Mouse (Mus musculus): ENCODE measurements around the gene Arl5c. TPM values are rescaled to one million over a fixed set of nuclear protein-coding genes. Genes with fewer than 3 reads are reported as not detected.

Gene Arl5c
- 3.8 and 6.9 TPM in 2 replicates for polyA plus RNA-seq (2015; fragmentation: Nextera tagmentation; extraction: Ambion mirVana)

- WGBS = 1% methylated on average over 26 of the region's 26 CpGs
- Histone ChIP-seq H3K27ac (0 out of 2 replicates have a peak within 1 kb of the TSS, but pooled peaks have one; percentile 13), H3K4me1 (replicated peaks) (peaks cover 19% of the 10 kb centered on the region)
Observed at GRCm38 (mm10) chr11:97995564-97996288, at the start of gene Arl5c. Arl5c (minus strand) TSS chr11:97996181.

GRCm38 (mm10) chr11:98045596-98045995 lies 49.6 kb upstream of the Arl5c start:
- H3K9me3 ChIP-seq (replicated peaks) = no peaks in the 10 kb centered on the region
- no peak overlapping the region for H3K27ac ChIP-seq
- peaks cover 21% of the 10 kb centered on the region; the same call in 1 of the 2 replicates for H3K27me3 ChIP-seq
- 74% methylated on average over 4 of the region's 4 CpGs for WGBS
- ATAC-seq (replicated peaks; ENCODE audit: insufficient number of reproducible peaks, insufficient read depth, low FRiP score, low read depth) = no peak
- no peak overlapping the region for H3K9ac ChIP-seq
- no peak overlapping the region for H3K4me3 ChIP-seq
- no peaks in the 10 kb centered on the region for H3K36me3 ChIP-seq
- peaks cover 10% of the 10 kb centered on the region; the same call in 1 of the 2 replicates for H3K4me1 ChIP-seq (replicated peaks)
- no peak overlapping the region for H3K4me2 ChIP-seq

More at GRCm38 (mm10) chr11:97995564-97996288, at the start of gene Arl5c:
- H3K4me2 ChIP-seq = peak within 1 kb of the TSS; percentile 97
- peak within 1 kb of the TSS; percentile 59 for H3K4me3 ChIP-seq
- peak; percentile 32; the same call in 1 of the 2 replicates for ATAC-seq (replicated peaks; ENCODE audit: insufficient number of reproducible peaks, insufficient read depth, low FRiP score, low read depth)
- peak within 1 kb of the TSS; percentile 59 for H3K9ac ChIP-seq
- H3K9me3 ChIP-seq (replicated peaks) = no peaks in the 10 kb centered on the region
- H3K36me3 ChIP-seq = no peaks in the 10 kb centered on the region
- H3K27me3 ChIP-seq = peaks cover 31% of the 10 kb centered on the region

GRCm38 (mm10) chr11:98044074-98044473 lies 48.1 kb upstream of the Arl5c start:
- Histone ChIP-seq H3K27ac (no peak overlapping the region), H3K4me2 (no peak overlapping the region), H3K36me3 (no peaks in the 10 kb centered on the region), H3K4me3 (no peak overlapping the region), H3K27me3 (peaks cover 11% of the 10 kb centered on the region; the same call in 1 of the 2 replicates), H3K9ac (no peak overlapping the region), H3K4me1 (replicated peaks) (peaks cover 5% of the 10 kb centered on the region; the same call in 1 of the 2 replicates), H3K9me3 (replicated peaks) (no peaks in the 10 kb centered on the region)
- no peak for ATAC-seq (replicated peaks; ENCODE audit: insufficient number of reproducible peaks, insufficient read depth, low FRiP score, low read depth)
- WGBS = 53% methylated on average over 5 of the region's 5 CpGs

- no peak for ATAC-seq (replicated peaks; ENCODE audit: insufficient number of reproducible peaks, insufficient read depth, low FRiP score, low read depth)
- Histone ChIP-seq H3K4me2 (no peak overlapping the region), H3K36me3 (no peaks in the 10 kb centered on the region), H3K4me1 (replicated peaks) (peaks cover 2% of the 10 kb centered on the region; the same call in 1 of the 2 replicates), H3K9ac (no peak overlapping the region), H3K4me3 (no peak overlapping the region), H3K27me3 (peaks cover 9% of the 10 kb centered on the region; the same call in 1 of the 2 replicates), H3K9me3 (replicated peaks) (no peaks in the 10 kb centered on the region), H3K27ac (no peak overlapping the region)
- WGBS = 54% methylated on average over 6 of the region's 6 CpGs
Observed at GRCm38 (mm10) chr11:98042741-98043140, 46.8 kb upstream of the Arl5c start.

- Histone ChIP-seq H3K9me3 (replicated peaks) (no peaks in the 10 kb centered on the region), H3K9ac (no peak overlapping the region), H3K27ac (no peak overlapping the region), H3K4me1 (replicated peaks) (peaks cover 7% of the 10 kb centered on the region), H3K4me2 (no peak overlapping the region), H3K36me3 (no peaks in the 10 kb centered on the region), H3K27me3 (peaks cover 14% of the 10 kb centered on the region), H3K4me3 (no peak overlapping the region)
- no peak for ATAC-seq (replicated peaks; ENCODE audit: insufficient number of reproducible peaks, insufficient read depth, low FRiP score, low read depth)
- WGBS = 76% methylated on average over 8 of the region's 8 CpGs
Observed at GRCm38 (mm10) chr11:98040975-98041374, 45.0 kb upstream of the Arl5c start.

- H3K27me3 ChIP-seq = peaks cover 17% of the 10 kb centered on the region
- no peak for ATAC-seq (replicated peaks; ENCODE audit: insufficient number of reproducible peaks, insufficient read depth, low FRiP score, low read depth)
- H3K9me3 ChIP-seq (replicated peaks) = no peaks in the 10 kb centered on the region
- H3K36me3 ChIP-seq = no peaks in the 10 kb centered on the region
- WGBS = 60% methylated on average over 14 of the region's 14 CpGs
- H3K27ac ChIP-seq = no peak overlapping the region
- H3K4me3 ChIP-seq = no peak overlapping the region
- H3K4me2 ChIP-seq = no peak overlapping the region
- no peak overlapping the region for H3K9ac ChIP-seq
- H3K4me1 ChIP-seq (replicated peaks) = peaks cover 10% of the 10 kb centered on the region
Observed at GRCm38 (mm10) chr11:98037871-98038270, 41.9 kb upstream of the Arl5c start.

- WGBS = 0% methylated on average over 26 of the region's 27 CpGs
- peak overlapping the region; percentile 39 for H3K4me3 ChIP-seq
- peak overlapping the region; percentile 70 for H3K4me2 ChIP-seq
- H3K9me3 ChIP-seq (replicated peaks) = no peaks in the 10 kb centered on the region
- ATAC-seq (replicated peaks; ENCODE audit: insufficient number of reproducible peaks, insufficient read depth, low FRiP score, low read depth) = peak; percentile 71
- peaks cover 15% of the 10 kb centered on the region for H3K4me1 ChIP-seq (replicated peaks)
- H3K27ac ChIP-seq = peak overlapping the region; percentile 24; the same call in 1 of the 2 replicates
- peaks cover 17% of the 10 kb centered on the region for H3K27me3 ChIP-seq
- peak overlapping the region; percentile 20; the same call in 1 of the 2 replicates for H3K9ac ChIP-seq
- H3K36me3 ChIP-seq = peaks cover 3% of the 10 kb centered on the region; the same call in 1 of the 2 replicates
Observed at GRCm38 (mm10) chr11:98035977-98036377, 40.0 kb upstream of the Arl5c start.

- H3K27ac ChIP-seq = no peak overlapping the region
- H3K9me3 ChIP-seq (replicated peaks) = no peaks in the 10 kb centered on the region
- H3K36me3 ChIP-seq = peaks cover 15% of the 10 kb centered on the region
- H3K4me1 ChIP-seq (replicated peaks) = peaks cover 15% of the 10 kb centered on the region
- H3K4me3 ChIP-seq = no peak overlapping the region
- 65% methylated on average over 4 of the region's 4 CpGs for WGBS
- H3K27me3 ChIP-seq = peaks cover 17% of the 10 kb centered on the region
- no peak overlapping the region for H3K4me2 ChIP-seq
- no peak overlapping the region for H3K9ac ChIP-seq
- no peak for ATAC-seq (replicated peaks; ENCODE audit: insufficient number of reproducible peaks, insufficient read depth, low FRiP score, low read depth)
Observed at GRCm38 (mm10) chr11:98034840-98035239, 38.9 kb upstream of the Arl5c start.

GRCm38 (mm10) chr11:98034061-98034460 lies 38.1 kb upstream of the Arl5c start:
- peaks cover 22% of the 10 kb centered on the region for H3K36me3 ChIP-seq
- no peak for ATAC-seq (replicated peaks; ENCODE audit: insufficient number of reproducible peaks, insufficient read depth, low FRiP score, low read depth)
- no peak overlapping the region for H3K27ac ChIP-seq
- no peak overlapping the region for H3K4me2 ChIP-seq
- H3K27me3 ChIP-seq = peaks cover 17% of the 10 kb centered on the region
- H3K4me3 ChIP-seq = no peak overlapping the region
- no peak overlapping the region for H3K9ac ChIP-seq
- WGBS = 85% methylated on average over 5 of the region's 5 CpGs
- no peaks in the 10 kb centered on the region for H3K9me3 ChIP-seq (replicated peaks)
- peaks cover 15% of the 10 kb centered on the region for H3K4me1 ChIP-seq (replicated peaks)

- no peak overlapping the region for H3K4me2 ChIP-seq
- H3K4me1 ChIP-seq (replicated peaks) = peaks cover 19% of the 10 kb centered on the region
- peaks cover 3% of the 10 kb centered on the region; the same call in 1 of the 2 replicates for H3K27me3 ChIP-seq
- no peaks in the 10 kb centered on the region for H3K9me3 ChIP-seq (replicated peaks)
- no peak for ATAC-seq (replicated peaks; ENCODE audit: insufficient number of reproducible peaks, insufficient read depth, low FRiP score, low read depth)
- H3K27ac ChIP-seq = peak overlapping the region; percentile 43; the same call in 1 of the 2 replicates
- H3K9ac ChIP-seq = no peak overlapping the region
- H3K4me3 ChIP-seq = no peak overlapping the region
- 1% methylated on average over 5 of the region's 5 CpGs for WGBS
- H3K36me3 ChIP-seq = peaks cover 35% of the 10 kb centered on the region
Observed at GRCm38 (mm10) chr11:98031443-98031770, 35.4 kb upstream of the Arl5c start.

- Histone ChIP-seq H3K9ac (no peak overlapping the region), H3K9me3 (replicated peaks) (no peaks in the 10 kb centered on the region), H3K4me2 (no peak overlapping the region), H3K27me3 (peaks cover 3% of the 10 kb centered on the region; the same call in 1 of the 2 replicates), H3K27ac (peak overlapping the region; percentile 28; the same call in 1 of the 2 replicates), H3K36me3 (peaks cover 35% of the 10 kb centered on the region), H3K4me1 (replicated peaks) (peaks cover 17% of the 10 kb centered on the region), H3K4me3 (no peak overlapping the region)
- ATAC-seq (replicated peaks; ENCODE audit: insufficient number of reproducible peaks, insufficient read depth, low FRiP score, low read depth) = no peak
- 61% methylated on average over 5 of the region's 5 CpGs for WGBS
Observed at GRCm38 (mm10) chr11:98030701-98031442, 34.9 kb upstream of the Arl5c start.

Measured in heart, embryonic 15.5 days (tissue).